Mouse (Mus musculus) kidney, embryonic 14.5 days (tissue): ENCODE data around the gene Parp16. TPM values are rescaled to one million over a fixed set of nuclear protein-coding genes. Genes with fewer than 3 reads are reported as not detected.
A peak's percentile ranks its signal among the peaks of the same experiment; 100 is the strongest.

Source experiments
- ATAC-seq: fragments of 200-750 bp; cut with Nextera tagmentation; 2 replicates; pipeline ENCODE4 v1.8.0; 2017; ENCODE audit warnings: moderate number of reproducible peaks, mild to moderate bottlenecking, moderate TSS enrichment, moderate library complexity; ENCODE audit not compliant: low FRiP score, low TSS enrichment
- H3K27ac ChIP-seq: fragments of 300-500 bp; sonication (generic); 2 replicates; pipeline ENCODE4 v1.5.1; 2014; ENCODE audit warnings: low read depth, mild to moderate bottlenecking, low read length, moderate library complexity, mixed read lengths
- H3K27me3 ChIP-seq: fragments of 300-500 bp; sonication (generic); 2 replicates; pipeline ENCODE4 v1.6.1; 2014; ENCODE audit warnings: mild to moderate bottlenecking, low read length; ENCODE audit not compliant: control insufficient read depth, insufficient read depth
- H3K36me3 ChIP-seq: fragments of 300-500 bp; sonication (generic); 2 replicates; pipeline ENCODE4 v1.6.1; 2014; ENCODE audit warnings: low read length, mixed read lengths; ENCODE audit not compliant: control insufficient read depth, insufficient read depth
- H3K4me1 ChIP-seq: fragments of 300-500 bp; sonication (generic); 2 replicates; pipeline ENCODE4 v1.6.1; 2014; ENCODE audit warnings: low read length, mixed read lengths; ENCODE audit not compliant: control insufficient read depth, insufficient read depth
- H3K4me2 ChIP-seq: fragments of 300-500 bp; sonication (generic); replicated peaks from 2 replicates; pipeline ENCODE4 v1.6.1; 2014; ENCODE audit warnings: low read depth, mild to moderate bottlenecking, low read length
- H3K4me3 ChIP-seq: fragments of 300-500 bp; sonication (generic); 2 replicates; pipeline ENCODE4 v1.5.1; 2014; ENCODE audit warnings: mild to moderate bottlenecking, low read length
- H3K9ac ChIP-seq: fragments of 300-500 bp; sonication (generic); 2 replicates; pipeline ENCODE4 v1.6.1; 2014; ENCODE audit warnings: low read depth, mild to moderate bottlenecking, low read length, moderate library complexity
- H3K9me3 ChIP-seq: fragments of 300-500 bp; sonication (generic); 2 replicates; pipeline ENCODE4 v1.6.1; 2016; ENCODE audit warnings: low read length; ENCODE audit not compliant: control insufficient read depth
- whole genome bisulfite sequencing: fragments of 180-500 bp; shearing (Covaris S2); extraction: QIAGEN DNeasy Blood & Tissue Kit; methylation state at CpG from one replicate; pipeline ENCODE4 v1.1.7; 2014; 5-methylcytosine and 5-hydroxymethylcytosine counted together
- polyA plus RNA-seq: library from polyadenylated mRNA; unstranded; fragments of >200 nt; fragmentation: Nextera tagmentation; extraction: Ambion mirVana; gene quantifications from 2 replicates; pipeline ENCODE4 v1.2.1, GENCODE M21; 2014

The Parp16 gene
- polyA plus RNA-seq, 1 experiment from 2014 or later, result 7.9 TPM

DNA sequence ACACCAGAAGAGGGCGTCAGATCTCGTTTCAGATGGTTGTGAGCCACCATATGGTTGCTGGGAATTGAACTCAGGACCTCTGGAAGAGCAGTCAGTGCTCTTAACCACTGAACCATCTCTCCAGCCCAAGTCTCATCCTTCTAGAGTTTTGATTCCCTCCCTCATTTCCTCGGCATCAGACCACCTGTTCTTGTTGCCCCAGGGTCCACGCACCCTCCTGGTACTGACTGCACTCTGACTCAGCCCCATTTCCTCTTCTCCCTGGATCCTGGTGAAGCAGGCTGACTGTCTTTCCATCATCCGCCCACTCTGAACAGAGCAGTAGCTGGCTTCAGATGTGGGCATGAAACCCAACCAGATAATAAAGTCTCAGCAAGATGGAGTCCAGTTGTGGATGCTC is 46.8 kb downstream of the Parp16 start:
- Histone ChIP-seq H3K4me3 (no peak overlapping the region), H3K4me2 (no peak overlapping the region), H3K9ac (no peak overlapping the region), H3K27me3 (no peaks in the 10 kb centered on the region), H3K27ac (no peak overlapping the region), H3K9me3 (no peaks in the 10 kb centered on the region), H3K36me3 (no peaks in the 10 kb centered on the region), H3K4me1 (peaks cover 18% of the 10 kb centered on the region)
- WGBS, result 72% methylated on average over 5 of the region's 5 CpGs
- ATAC-seq, result no peak

DNA sequence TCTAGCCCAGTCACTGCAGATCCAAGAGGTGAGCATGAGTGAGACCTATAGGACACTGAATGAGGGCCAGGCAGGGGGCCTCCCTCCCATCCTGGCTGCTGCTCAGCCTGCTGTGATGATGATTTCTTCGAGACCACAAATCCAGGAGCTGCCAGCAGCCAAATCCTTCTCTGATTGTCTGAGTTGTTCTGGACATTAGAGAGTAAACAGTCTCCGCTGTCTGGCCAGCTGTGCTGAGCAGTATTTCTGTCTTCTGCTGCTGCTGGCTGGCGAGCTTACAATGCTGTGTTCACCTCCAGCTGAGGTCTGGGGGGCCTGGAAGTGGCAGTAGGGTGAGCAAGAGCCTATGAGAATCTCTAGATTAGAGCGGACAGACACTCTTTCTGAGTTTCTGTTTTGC is 48.1 kb downstream of the Parp16 start:
- H3K36me3 ChIP-seq, result no peaks in the 10 kb centered on the region
- peak overlapping the region; percentile 38 for H3K27ac ChIP-seq
- no peak for ATAC-seq
- H3K9me3 ChIP-seq, result no peaks in the 10 kb centered on the region
- WGBS, result 50% methylated on average over 4 of the region's 4 CpGs
- no peak overlapping the region for H3K4me2 ChIP-seq
- H3K4me1 ChIP-seq, result peaks cover 25% of the 10 kb centered on the region
- H3K4me3 ChIP-seq, result no peak overlapping the region
- H3K9ac ChIP-seq, result no peak overlapping the region
- no peaks in the 10 kb centered on the region for H3K27me3 ChIP-seq

DNA sequence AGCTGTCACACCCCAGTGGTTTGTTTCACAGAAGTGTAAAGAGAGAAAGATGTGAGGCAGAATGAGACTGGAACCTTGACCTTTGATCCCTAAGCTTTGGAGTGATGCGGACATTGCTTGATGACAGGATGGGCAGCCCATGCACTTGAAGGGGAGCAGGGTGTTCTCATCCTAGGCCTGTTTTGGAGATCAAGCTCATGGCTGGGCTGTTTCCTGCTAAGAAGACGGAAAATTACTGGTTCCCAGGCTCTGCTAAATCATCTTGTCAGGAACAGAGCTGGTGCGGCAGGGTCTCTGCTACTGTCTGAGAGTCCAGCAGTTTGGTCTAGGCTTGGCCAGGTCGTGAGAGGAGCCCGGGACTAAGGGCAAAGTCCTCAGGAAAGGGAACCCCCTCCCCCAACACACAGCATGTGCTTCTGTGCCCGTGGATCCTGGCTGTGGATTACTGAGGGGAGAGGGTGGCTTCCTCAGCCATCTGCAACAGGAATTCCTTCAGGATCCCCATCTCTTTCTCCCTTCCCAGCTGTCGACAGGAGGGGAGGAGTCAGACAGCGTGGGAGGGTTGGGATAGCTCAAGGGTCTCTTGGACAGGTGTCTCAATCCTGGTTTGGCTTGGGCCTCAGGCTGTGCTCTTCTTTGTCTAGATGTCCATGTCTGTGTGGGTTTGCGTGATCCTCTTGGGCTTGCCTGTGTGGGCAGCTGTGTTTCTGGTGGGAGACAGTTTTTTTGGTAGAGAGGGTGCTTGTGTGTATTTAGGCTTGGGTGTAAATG is 49.1 kb downstream of the Parp16 start:
- Histone ChIP-seq H3K27me3 (no peaks in the 10 kb centered on the region), H3K27ac (peak overlapping the region; percentile 38; the same call in 1 of the 2 replicates), H3K4me3 (no peak overlapping the region), H3K4me1 (peaks cover 26% of the 10 kb centered on the region), H3K9ac (no peak overlapping the region), H3K9me3 (no peaks in the 10 kb centered on the region), H3K4me2 (no peak overlapping the region), H3K36me3 (no peaks in the 10 kb centered on the region)
- 29% methylated on average over 9 of the region's 9 CpGs for WGBS
- ATAC-seq, result peak; percentile 30; the same call in 1 of the 2 replicates

DNA sequence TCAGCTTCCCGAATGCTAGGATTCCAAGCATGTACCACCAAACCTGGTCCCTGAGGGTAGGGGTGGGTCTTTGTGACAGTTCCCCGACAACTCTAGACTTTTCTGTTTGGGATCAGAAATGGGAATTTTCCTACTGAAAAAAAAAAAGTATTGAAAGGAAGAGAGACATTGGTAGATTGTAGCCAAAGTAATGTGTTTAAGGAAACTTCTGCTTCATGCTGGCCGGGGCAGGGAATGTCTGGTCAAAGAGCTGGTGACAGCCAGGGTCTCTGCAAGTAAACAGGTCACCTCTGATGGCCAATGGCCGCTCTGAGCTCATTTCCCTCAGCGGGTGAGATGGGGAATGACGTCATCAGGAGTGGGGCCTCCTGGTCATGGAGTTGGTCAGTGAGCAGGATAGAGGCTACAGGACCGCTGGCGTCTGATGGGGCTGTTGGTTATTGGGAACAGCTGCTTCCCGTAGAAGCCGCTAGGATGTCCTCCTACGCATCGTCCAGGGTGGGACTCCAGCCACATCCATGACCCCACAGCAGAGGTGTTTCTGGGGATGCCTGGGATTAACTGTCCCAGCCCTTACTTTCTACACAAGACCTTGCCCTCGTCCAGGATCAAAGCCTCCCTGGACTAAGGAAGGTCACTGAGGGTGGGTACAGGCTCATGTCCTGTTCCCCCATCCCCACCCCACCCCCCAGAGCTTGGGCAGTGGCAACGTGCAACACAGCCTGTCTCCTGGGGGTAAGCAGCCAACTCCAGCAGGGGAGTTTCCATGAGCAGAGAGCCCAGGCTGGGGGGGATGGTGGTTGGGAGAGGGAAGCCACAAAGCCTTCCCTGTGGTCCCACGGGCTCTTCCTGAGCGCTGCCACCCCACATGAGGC is 52.6 kb downstream of the Parp16 start:
- H3K9me3 ChIP-seq, result no peaks in the 10 kb centered on the region
- ATAC-seq, result peak; percentile 37; the same call in 1 of the 2 replicates
- 36% methylated on average over 16 of the region's 16 CpGs for WGBS
- H3K27me3 ChIP-seq, result no peaks in the 10 kb centered on the region
- no peaks in the 10 kb centered on the region for H3K36me3 ChIP-seq
- H3K4me1 ChIP-seq, result peaks cover 26% of the 10 kb centered on the region
- H3K9ac ChIP-seq, result no peak overlapping the region
- no peak overlapping the region for H3K27ac ChIP-seq
- H3K4me2 ChIP-seq, result no peak overlapping the region
- no peak overlapping the region for H3K4me3 ChIP-seq

DNA sequence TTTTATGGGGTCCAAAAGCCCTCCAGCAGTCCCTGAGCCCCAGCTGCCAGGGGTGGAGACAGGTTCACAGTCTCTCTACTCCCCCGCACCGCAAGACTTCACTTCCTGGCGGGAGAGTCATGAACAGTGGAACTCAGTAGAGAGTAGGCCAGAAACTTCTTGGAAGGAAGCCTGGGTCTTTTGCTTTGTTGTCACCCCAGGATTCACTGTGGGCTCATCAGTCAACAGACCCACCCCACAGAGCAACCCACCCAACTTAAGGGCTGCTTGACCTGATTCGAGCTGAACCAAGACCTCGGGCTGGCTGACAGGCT is 53.2 kb downstream of the Parp16 start:
- H3K36me3 ChIP-seq, result no peaks in the 10 kb centered on the region
- 64% methylated on average over 5 of the region's 5 CpGs for WGBS
- H3K4me3 ChIP-seq, result no peak overlapping the region
- ATAC-seq, result peak; percentile 34; the same call in 1 of the 2 replicates
- no peaks in the 10 kb centered on the region for H3K9me3 ChIP-seq
- H3K27me3 ChIP-seq, result no peaks in the 10 kb centered on the region
- H3K27ac ChIP-seq, result no peak overlapping the region
- no peak overlapping the region for H3K9ac ChIP-seq
- peaks cover 20% of the 10 kb centered on the region; the same call in 1 of the 2 replicates for H3K4me1 ChIP-seq
- H3K4me2 ChIP-seq, result no peak overlapping the region

DNA sequence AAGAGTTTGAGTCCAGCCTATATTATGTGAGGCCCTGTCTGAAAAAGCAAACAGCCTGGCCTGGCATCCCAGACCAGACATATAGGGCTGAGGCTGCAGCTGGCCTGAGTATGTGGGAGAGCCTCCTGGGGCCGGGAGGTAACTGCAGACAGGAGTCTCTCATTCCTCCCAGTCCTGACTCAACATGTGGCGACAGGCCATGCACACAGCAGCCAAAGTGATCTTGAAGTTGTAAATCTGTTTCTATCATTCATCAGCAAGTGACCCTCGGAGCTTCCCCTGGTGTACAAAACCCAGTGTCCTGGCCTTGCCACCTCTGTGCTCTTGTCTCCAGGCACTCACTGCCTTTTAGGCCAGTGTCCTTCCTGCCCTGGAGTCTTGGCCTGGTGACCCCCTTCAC is 56.9 kb downstream of the Parp16 start:
- ATAC-seq, result no peak
- Histone ChIP-seq H3K27me3 (no peaks in the 10 kb centered on the region), H3K9me3 (no peaks in the 10 kb centered on the region), H3K36me3 (no peaks in the 10 kb centered on the region), H3K4me1 (peaks cover 9% of the 10 kb centered on the region; the same call in 1 of the 2 replicates), H3K27ac (no peak overlapping the region), H3K4me2 (no peak overlapping the region), H3K9ac (no peak overlapping the region), H3K4me3 (no peak overlapping the region)
- WGBS, result 37% methylated on average over 3 of the region's 3 CpGs

DNA sequence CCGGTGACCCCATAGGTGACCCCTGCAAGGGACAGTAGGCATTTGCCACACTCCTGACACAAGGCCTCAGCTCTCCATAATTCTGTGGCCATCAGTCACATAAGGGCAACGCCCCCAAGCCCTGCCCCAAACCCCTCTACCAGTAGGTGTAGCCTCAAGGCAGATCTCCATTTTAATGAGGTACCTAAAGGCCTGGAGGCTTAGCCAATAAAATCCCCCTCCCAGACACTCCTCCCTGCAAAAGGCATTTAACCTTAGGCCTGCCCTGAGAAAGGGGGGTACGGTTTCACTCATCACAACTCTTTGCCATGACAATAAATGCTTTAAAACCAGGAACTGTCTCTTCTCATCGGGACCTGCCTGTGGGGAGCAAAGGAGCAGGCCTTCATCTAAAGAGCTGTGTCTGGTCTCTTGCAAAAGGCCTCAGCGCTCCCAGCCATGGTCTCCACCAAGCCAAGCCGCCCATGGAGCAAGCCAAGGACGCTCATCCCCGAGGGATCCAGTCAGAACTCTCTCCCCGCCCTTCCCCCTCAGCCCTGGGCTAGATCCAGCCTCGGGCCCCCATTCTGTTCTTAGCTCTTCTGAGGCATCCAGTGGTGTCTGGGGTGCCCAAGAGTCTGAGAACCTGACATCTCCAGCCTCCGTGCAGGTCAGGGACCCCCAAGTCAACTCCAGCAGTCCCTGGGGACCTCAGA is 60.9 kb downstream of the Parp16 start:
- no peak overlapping the region for H3K27ac ChIP-seq
- no peaks in the 10 kb centered on the region for H3K27me3 ChIP-seq
- no peaks in the 10 kb centered on the region for H3K4me1 ChIP-seq
- H3K36me3 ChIP-seq, result no peaks in the 10 kb centered on the region
- H3K9me3 ChIP-seq, result no peaks in the 10 kb centered on the region
- H3K4me2 ChIP-seq, result no peak overlapping the region
- no peak overlapping the region for H3K4me3 ChIP-seq
- H3K9ac ChIP-seq, result no peak overlapping the region
- ATAC-seq, result no peak
- 57% methylated on average over 11 of the region's 11 CpGs for WGBS

DNA sequence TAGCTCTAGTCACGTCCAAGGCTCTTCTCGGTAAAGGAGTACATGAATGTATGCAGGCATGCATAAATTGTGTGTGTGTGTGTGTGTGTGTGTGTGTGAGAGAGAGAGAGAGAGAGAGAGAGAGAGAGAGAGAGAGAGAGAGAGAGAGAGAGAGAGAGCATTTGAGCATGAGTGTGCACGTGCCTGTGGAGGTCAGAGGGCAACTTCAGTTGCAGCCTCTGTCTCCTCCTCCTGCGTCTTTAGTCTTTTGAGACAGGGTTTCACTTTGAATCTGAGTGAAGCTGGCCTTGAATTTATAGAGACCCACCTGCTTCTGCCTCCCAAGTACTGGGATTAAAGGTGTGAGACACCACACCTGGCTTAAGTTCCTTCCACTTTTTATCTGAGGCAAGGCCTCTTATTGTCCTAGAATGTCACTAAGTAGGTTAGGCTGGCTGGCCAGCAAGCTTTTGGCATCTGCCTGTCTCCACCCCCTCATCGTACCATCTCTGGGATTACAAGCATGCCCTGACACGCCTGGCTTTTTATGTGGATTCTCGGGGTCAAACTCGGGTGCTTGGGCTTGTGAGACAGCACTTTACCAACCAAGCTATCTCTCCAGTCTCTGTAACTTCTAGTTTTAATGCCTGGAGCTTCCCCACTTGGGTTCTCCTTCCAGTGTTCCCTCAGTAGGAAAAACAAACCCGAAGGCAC is 62.2 kb downstream of the Parp16 start:
- Histone ChIP-seq H3K4me1 (no peaks in the 10 kb centered on the region), H3K9ac (no peak overlapping the region), H3K9me3 (no peaks in the 10 kb centered on the region), H3K4me2 (no peak overlapping the region), H3K36me3 (no peaks in the 10 kb centered on the region), H3K27ac (no peak overlapping the region), H3K4me3 (no peak overlapping the region), H3K27me3 (no peaks in the 10 kb centered on the region)
- 64% methylated on average over 9 of the region's 9 CpGs for WGBS
- ATAC-seq, result no peak
